Mouse (Mus musculus) liver, embryonic 11.5 days (tissue): Measurements from ENCODE around the gene Nsf. TPM values are rescaled to one million over a fixed set of nuclear protein-coding genes. Genes with fewer than 3 reads are reported as not detected.

Experiments used
- ATAC-seq: fragments of 200-750 bp; cut with Nextera tagmentation; replicated peaks from 2 replicates; pipeline ENCODE4 v1.8.0; 2017; ENCODE audit warnings: moderate number of reproducible peaks, mild to moderate bottlenecking, moderate TSS enrichment, moderate library complexity; ENCODE audit not compliant: low FRiP score
- DNase-seq: peaks from one replicate; pipeline ENCODE4 v3.0.0-alpha.2; 2017; ENCODE audit warnings: low spot score
- H3K27ac ChIP-seq: fragments of 300-500 bp; sonication (generic); 2 replicates; pipeline ENCODE4 v1.5.1; 2014; ENCODE audit warnings: mild to moderate bottlenecking, low read depth, low read length, control low read depth
- H3K27me3 ChIP-seq: fragments of 300-500 bp; sonication (generic); replicated peaks from 2 replicates; pipeline ENCODE4 v1.6.1; 2014; ENCODE audit warnings: low read length, mixed read lengths; ENCODE audit not compliant: control insufficient read depth, insufficient read depth
- H3K36me3 ChIP-seq: fragments of 300-500 bp; sonication (generic); 2 replicates; pipeline ENCODE4 v1.6.1; 2014; ENCODE audit warnings: mild to moderate bottlenecking, low read length, moderate library complexity, mixed read lengths; ENCODE audit not compliant: control insufficient read depth, insufficient read depth
- H3K4me1 ChIP-seq: fragments of 300-500 bp; sonication (generic); replicated peaks from 2 replicates; pipeline ENCODE4 v1.6.1; 2014; ENCODE audit warnings: low read length, mixed read lengths; ENCODE audit not compliant: control insufficient read depth, insufficient read depth
- H3K4me2 ChIP-seq: fragments of 300-500 bp; sonication (generic); 2 replicates; pipeline ENCODE4 v1.6.1; 2014; ENCODE audit warnings: mild to moderate bottlenecking, control low read depth, moderate library complexity
- H3K4me3 ChIP-seq: fragments of 300-500 bp; sonication (generic); 2 replicates; pipeline ENCODE4 v1.5.1; 2014; ENCODE audit warnings: low read depth, low read length, control low read depth
- H3K9ac ChIP-seq: fragments of 300-500 bp; sonication (generic); 2 replicates; pipeline ENCODE4 v1.6.1; 2014; ENCODE audit warnings: low read depth, low read length, control low read depth
- H3K9me3 ChIP-seq: fragments of 300-500 bp; sonication (generic); 2 replicates; pipeline ENCODE4 v1.6.1; 2016; ENCODE audit warnings: low read length, inconsistent platforms, mixed read lengths; ENCODE audit not compliant: control insufficient read depth
- WGBS: fragments of 180-500 bp; shearing (Covaris S2); extraction: QIAGEN DNeasy Blood & Tissue Kit; methylation state at CpG from one replicate; pipeline ENCODE4 v1.1.7; 2014; 5-methylcytosine and 5-hydroxymethylcytosine counted together
- polyA plus RNA-seq: library from polyadenylated mRNA; unstranded; fragments of >200 nt; fragmentation: Nextera tagmentation; extraction: Ambion mirVana; gene quantifications from 2 replicates; pipeline ENCODE4 v1.2.1, GENCODE M21; 2014

The Nsf gene
- polyA plus RNA-seq, 1 experiment from 2014 or later: 50.3 TPM

DNA sequence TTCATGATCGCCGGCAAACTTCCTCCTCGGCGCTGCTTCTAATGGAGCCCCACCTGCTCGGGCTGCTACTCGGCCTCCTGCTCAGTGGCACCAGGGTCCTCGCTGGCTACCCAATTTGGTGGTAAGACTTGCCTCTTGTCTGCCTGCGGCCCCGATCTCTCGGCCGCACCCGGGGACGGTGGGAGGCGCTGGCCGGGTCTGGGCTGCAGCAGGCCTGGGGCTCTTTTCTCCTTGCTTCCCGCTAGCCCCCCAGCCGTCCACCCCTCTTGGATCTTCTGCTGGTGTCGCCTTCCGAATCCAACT, 179.7 kb downstream of the Nsf start:
- WGBS: 1% methylated on average over 19 of the region's 19 CpGs
- ATAC-seq (no peak), DNase-seq (no peak)
- Histone ChIP-seq H3K36me3 (no peaks in the 10 kb centered on the region), H3K4me3 (peak overlapping the region; percentile 34), H3K27me3 (peaks cover 81% of the 10 kb centered on the region), H3K9me3 (no peaks in the 10 kb centered on the region), H3K27ac (no peak overlapping the region), H3K9ac (no peak overlapping the region), H3K4me2 (peak overlapping the region; percentile 56), H3K4me1 (no peaks in the 10 kb centered on the region)

DNA sequence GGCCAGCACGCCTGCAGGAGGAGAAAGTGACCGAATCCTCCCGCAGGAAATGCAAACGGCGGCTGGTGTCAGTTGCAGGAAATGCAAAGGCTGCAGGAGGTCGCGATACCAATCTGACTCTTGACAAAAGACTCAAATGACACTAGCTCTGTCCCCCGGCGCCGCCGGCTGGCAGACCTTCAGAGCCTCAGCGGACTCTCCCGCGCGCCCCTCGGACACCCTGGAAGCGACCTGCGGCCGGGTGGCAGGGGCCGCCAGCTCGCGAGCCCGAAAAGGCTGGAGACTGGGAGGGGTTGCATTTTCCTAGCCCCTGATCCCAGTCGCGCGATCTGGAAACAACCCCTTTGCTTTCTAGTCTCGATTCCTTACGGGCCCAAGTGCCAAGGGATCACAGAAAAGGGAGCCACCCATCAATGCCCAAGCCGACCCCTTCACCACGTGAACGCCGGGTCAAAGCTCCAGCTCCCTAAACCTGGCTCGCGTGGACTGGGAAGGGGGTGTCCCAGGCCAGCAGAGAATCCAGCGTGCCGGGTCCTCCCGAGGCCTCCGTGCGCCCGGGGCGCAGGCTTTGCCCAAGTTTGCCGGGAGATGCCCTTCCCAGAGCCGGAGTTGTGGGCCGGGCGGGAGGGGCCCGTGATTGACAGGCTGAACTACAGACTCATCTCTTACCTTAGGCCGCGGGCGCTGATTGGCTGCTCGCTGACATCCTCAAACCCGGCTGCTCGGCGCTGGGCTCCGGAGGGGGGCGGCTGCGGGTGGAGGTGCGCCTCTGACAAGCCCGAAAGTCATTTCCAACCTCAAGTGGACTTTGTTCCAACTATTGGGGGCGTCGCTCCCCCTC, 180.2 kb downstream of the Nsf start, which contains the start of gene Wnt3:
TSS of gene Wnt3 (plus strand) at position 764 of the 841 bp plus-strand sequence.
- DNase-seq: peak; percentile 51
- no peaks in the 10 kb centered on the region for H3K9me3 ChIP-seq
- no peak; the same call in 1 of the 2 replicates for ATAC-seq
- under 1% methylated on average over 60 of the region's 60 CpGs for WGBS
- no peak within 1 kb of the TSS for H3K9ac ChIP-seq
- peaks cover 82% of the 10 kb centered on the region for H3K27me3 ChIP-seq
- no peak within 1 kb of the TSS for H3K27ac ChIP-seq
- H3K4me3 ChIP-seq: peak within 1 kb of the TSS; percentile 34
- peak within 1 kb of the TSS; percentile 56 for H3K4me2 ChIP-seq
- H3K4me1 ChIP-seq: no peaks in the 10 kb centered on the region
- H3K36me3 ChIP-seq: no peaks in the 10 kb centered on the region

DNA sequence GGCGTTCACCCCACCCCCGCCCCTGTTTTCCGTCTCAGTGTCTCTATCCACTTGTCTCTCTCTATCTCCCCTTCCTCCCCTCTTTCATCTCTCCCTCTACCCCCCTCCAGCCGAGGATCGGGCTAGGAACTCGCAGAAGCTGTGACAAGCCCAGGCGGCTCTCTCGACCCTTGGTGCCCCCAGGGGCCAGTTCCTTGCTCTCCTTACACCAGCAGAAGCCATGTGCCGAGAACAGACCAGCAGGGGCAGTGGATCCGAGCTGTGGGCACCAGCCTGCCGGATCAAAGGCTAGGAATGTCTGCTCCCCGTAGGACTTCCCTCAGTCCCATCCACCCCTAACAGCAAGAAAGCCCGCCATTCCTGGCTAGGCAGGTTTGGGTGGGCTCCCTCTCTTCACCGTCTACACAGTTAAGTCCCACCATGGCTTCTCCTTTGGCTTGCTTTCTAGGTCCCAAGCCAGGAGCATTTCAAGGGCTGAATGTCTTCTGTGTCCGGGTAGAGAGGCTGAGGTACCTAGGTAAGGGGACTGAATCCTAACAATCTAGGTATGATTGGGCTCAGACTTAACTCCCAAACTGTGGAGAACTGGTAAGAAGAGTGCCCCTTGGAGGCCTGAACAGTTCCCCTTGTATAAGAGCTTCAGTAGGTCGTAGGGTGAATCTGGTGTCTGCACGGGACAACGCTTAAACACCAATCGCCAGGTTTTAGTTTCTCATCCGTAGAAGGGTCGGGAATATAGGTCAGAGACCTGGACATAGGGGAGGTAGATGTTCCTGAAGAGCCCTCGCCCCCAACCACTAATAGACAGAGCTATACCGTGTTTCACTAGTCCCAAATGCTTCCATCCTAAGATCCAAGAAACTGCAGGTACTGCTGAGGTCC, 181.1 kb downstream of the Nsf start:
- H3K36me3 ChIP-seq: no peaks in the 10 kb centered on the region
- DNase-seq (no peak), ATAC-seq (no peak)
- H3K4me2 ChIP-seq: peak overlapping the region; percentile 56; the same call in 1 of the 2 replicates
- H3K4me1 ChIP-seq: no peaks in the 10 kb centered on the region
- 2% methylated on average over 23 of the region's 23 CpGs for WGBS
- H3K27ac ChIP-seq: no peak overlapping the region
- H3K9ac ChIP-seq: no peak overlapping the region
- no peak overlapping the region for H3K4me3 ChIP-seq
- H3K27me3 ChIP-seq: peaks cover 82% of the 10 kb centered on the region
- no peaks in the 10 kb centered on the region for H3K9me3 ChIP-seq

Other genes with a start within 250 kb of the Nsf start
- gene Wnt9b, start 204.2 kb downstream of the Nsf start, polyA plus RNA-seq: 0.19 and 0.34 TPM in 2 replicates
- gene Wnt3, start 179.9 kb downstream of the Nsf start, polyA plus RNA-seq: 0.43 and 0.47 TPM in 2 replicates
- gene Arf2, start 12.7 kb upstream of the Nsf start, polyA plus RNA-seq: 28.2 and 32.7 TPM in 2 replicates
- not detected in 2 replicates for gene Crhr1, start 178.8 kb upstream of the Nsf start, polyA plus RNA-seq
- gene Sppl2c, start 232.3 kb upstream of the Nsf start, polyA plus RNA-seq: not detected in 2 replicates